Mouse (Mus musculus) lung, postnatal 0 days (tissue): ENCODE measurements around the gene Uvrag.

Experiments
- CTCF ChIP-seq: IDR thresholded peaks from 2 replicates; pipeline ENCODE4 v1.5.1; 2016; ENCODE audit warnings: antibody characterized with exemption, mild to moderate bottlenecking
- EP300 ChIP-seq: IDR thresholded peaks from 2 replicates; pipeline ENCODE4 v1.6.1; 2016; ENCODE audit warnings: antibody characterized with exemption, mild to moderate bottlenecking, control low read depth

DNA sequence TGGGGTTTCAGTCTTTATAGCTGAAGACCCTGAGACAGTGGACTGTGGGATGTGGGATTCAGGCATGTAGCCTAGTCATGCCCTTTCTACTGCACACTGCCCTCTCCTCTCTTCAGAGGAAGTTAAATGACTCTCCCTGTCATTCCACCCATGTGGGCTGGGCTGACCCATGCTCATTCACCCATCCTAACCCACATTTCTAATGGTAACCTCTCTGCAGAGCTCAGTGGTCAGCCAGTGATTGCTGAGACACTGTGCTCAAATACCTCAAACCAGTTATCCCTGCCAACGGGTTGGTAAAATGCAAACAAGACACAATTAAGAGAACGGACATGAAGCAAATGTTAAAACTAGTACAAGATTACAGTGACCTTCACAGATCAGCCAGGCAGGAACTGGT, 39.9 kb downstream of the Uvrag start:
- TF ChIP-seq CTCF (no peak), EP300 (no peak)
